Mouse (Mus musculus) olfactory bulb, adult 2 months (tissue): ENCODE results near the gene LTO1. TPM values are rescaled to one million over a fixed set of nuclear protein-coding genes. Genes with fewer than 3 reads are reported as not detected.

Source experiments
- H3K27ac ChIP-seq: fragments of 200-500 bp; 2 replicates; pipeline ENCODE4 v1.5.1; 2012; ENCODE audit warnings: low read depth, low read length; ENCODE audit not compliant: insufficient read depth
- H3K4me1 ChIP-seq: fragments of 200-500 bp; 2 replicates; pipeline ENCODE4 v1.6.1; 2012; ENCODE audit warnings: low read length; ENCODE audit not compliant: control insufficient read depth, insufficient read depth
- H3K4me3 ChIP-seq: fragments of 200-500 bp; 2 replicates; pipeline ENCODE4 v1.5.1; 2012; ENCODE audit warnings: mild to moderate bottlenecking, low read depth, low read length, moderate library complexity; ENCODE audit not compliant: insufficient read depth
- CTCF ChIP-seq: fragments of 200-500 bp; IDR thresholded peaks from 2 replicates; pipeline ENCODE4 v1.5.1; 2012; ENCODE audit warnings: low read depth, mild to moderate bottlenecking, low read length, moderate library complexity; ENCODE audit not compliant: insufficient read depth
- POLR2A ChIP-seq: fragments of 200-500 bp; IDR thresholded peaks from 2 replicates; pipeline ENCODE4 v1.6.1; 2012; ENCODE audit warnings: mild to moderate bottlenecking, low read depth, low read length, moderate library complexity; ENCODE audit not compliant: insufficient read depth
- WGBS: fragments of 180-500 bp; shearing (Covaris S2); methylation state at CpG from one replicate; pipeline ENCODE4 v1.1.7; 2018; 5-methylcytosine and 5-hydroxymethylcytosine counted together
- polyA plus RNA-seq: library from polyadenylated mRNA; stranded (reverse); fragments of >200 nt; gene quantifications from 2 replicates; pipeline ENCODE4 v1.2.4, GENCODE M21; 2012; ENCODE audit warnings: low replicate concordance; ENCODE audit not compliant: missing spikeins, insufficient read depth, insufficient read length

Gene LTO1
- polyA plus RNA-seq, 1 experiment = not detected

DNA sequence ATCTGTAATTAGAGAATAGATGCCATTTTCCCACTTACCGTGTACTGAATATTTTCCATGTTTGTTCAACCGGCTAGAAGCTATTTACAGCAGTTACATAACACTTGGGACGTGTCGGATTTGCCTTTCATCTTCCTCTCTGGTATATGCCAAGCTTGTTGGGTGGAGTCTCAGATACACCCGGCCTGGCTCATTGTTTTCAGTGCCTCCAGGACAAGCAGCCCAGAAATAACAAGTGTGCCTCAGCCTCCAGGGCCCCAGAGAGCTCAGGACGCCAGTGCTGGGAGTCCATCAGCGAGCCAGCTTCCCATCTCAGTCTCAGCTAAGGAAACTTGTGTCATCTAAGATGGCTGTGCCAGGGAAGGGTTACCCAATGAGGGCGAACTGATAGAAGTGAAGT is 58.6 kb downstream of the LTO1 start:
- Histone ChIP-seq H3K4me1 (no peaks in the 10 kb centered on the region), H3K27ac (no peak overlapping the region), H3K4me3 (no peak overlapping the region)
- 69% methylated on average over 8 of the region's 8 CpGs for WGBS
- TF ChIP-seq CTCF = no peak

DNA sequence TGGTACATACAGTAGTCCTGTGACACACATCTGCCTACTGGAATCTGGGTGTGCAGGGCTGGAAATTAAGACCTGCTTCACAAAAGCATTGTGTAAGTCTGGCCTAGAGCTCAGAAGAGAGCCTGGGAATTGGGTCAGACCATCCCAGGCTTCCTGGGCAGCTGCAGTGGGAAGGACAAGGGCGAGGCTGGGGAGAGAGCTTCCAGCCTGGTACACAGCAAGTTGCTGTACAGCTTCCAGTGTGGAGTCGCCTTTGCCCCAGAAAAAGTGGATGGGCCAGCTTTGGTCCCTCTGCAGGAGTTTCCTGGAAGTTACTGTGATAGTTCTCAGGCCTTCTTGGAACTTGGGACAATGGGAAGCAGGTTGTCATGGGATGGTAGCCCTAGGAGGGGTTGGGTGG is 62.2 kb downstream of the LTO1 start:
- WGBS = 82% methylated on average over 2 of the region's 2 CpGs
- Histone ChIP-seq H3K27ac (no peak overlapping the region), H3K4me1 (no peaks in the 10 kb centered on the region), H3K4me3 (no peak overlapping the region)
- TF ChIP-seq POLR2A = no peak
- no peak for TF ChIP-seq CTCF

DNA sequence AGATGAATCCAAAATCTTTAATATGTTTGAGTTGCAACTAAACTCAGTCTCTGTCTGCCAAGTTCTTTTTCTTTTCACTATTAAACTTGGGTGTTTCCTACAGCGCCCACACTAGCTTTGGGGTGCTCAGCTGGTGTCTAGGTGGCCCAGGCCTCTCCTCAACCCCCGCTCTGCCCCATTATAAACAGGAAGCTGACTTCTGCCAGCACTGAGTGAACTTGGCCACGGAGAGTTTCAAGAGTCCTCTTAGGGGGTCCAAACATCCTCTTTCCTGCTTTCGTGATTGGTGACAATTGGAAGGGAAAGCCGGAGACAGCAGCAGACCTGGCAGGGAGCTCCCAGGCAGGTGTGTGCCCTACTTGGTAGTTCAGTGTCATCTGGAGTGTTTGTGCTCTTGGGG is 64.9 kb downstream of the LTO1 start:
- TF ChIP-seq CTCF (no peak), POLR2A (no peak)
- WGBS = 85% methylated on average over 5 of the region's 5 CpGs
- H3K4me1 ChIP-seq = no peaks in the 10 kb centered on the region
- no peak overlapping the region for H3K27ac ChIP-seq
- H3K4me3 ChIP-seq = no peak overlapping the region

Other genes starting within 250 kb of the LTO1 start
- not detected in 2 replicates for gene Ano1, start 163.1 kb upstream of the LTO1 start, polyA plus RNA-seq
- not detected in 2 replicates for gene Fgf3, start 77.0 kb upstream of the LTO1 start, polyA plus RNA-seq
- not detected in 2 replicates for gene Fgf4, start 67.7 kb upstream of the LTO1 start, polyA plus RNA-seq
- not detected in 2 replicates for gene Fgf15, start 18.6 kb upstream of the LTO1 start, polyA plus RNA-seq
- not detected in 2 replicates for gene Ccnd1, start 24.8 kb downstream of the LTO1 start, polyA plus RNA-seq